Mouse (Mus musculus) spleen, postnatal 10 days (tissue): ENCODE results near the gene Togaram2.

ENCODE experiments used
- DNase-seq, 2 experiments: peaks; one replicate each; pipeline ENCODE4 v3.0.0; 2021 to 2022; ENCODE audit warnings: low spot score in 2 of 2

The Togaram2 gene

GRCm38 (mm10) chr17:71682379-71682778 lies 9.3 kb downstream of the Togaram2 start:
- no peak for DNase-seq

DNA sequence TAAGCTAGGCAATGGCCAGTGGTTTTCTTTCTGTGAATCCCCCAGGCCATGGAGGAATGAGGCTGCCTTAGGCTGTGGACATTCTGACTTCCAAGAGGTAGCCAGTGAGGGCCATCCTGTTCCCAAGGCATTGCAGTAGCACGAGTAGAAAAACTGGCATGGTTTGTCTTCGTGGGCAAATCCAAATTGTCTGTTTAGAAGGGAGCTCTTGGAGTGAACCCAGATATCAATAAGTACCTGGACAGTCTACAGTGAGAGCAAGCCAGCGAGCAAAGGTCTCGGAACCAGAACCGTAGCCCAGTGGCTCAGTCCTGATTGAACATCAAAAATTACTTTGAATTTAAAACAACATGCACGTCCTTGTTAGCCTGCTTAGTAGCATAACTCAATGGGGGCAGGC lies 10.2 kb downstream of the Togaram2 start:
- no peak for DNase-seq

DNA sequence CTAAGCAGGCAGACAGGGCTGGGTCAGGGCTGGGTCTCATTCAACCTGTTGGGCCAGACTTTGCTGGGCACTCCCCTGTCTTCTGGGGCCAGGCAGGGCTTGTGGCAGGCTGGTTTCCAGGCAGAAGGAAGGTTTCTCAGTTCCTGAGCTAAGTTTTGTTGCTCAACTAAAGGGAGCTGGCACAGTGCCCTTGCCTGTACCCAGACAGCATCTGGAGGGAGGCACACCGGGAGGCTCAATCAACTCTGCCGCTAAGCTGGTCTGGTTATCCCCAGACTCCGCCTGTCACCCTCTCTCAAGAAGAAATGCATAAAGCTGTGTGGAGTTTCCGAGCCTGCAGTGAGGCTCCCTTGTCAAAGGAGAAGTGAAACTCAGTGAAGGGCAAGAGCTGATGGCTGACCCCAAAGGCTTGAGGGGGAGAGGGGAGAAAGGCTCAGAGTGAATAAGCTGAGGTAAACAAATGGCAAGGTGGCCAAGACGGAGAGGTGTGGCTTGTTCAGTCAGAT lies 11.1 kb downstream of the Togaram2 start:
- peak; percentile 10 to 35 for DNase-seq

DNA sequence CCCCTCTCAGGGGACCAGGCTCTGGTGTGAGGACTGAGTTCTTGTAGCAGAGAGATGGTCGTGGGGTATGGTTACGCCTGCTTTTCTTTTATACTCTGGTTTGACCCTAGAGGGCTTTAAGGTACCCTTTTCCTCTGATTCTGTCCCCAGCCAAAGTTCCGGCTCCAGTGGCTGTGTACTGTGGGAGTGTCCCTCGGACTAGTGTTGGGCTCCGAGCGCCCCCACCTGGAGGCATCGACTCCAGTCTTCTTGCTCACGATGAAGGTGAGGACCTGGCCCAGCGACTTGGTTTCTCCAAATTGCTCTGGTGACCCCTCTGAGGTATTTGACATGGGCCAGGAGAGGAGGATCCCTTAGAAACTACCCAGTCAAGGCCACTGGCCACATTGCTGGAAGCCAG lies 14.4 kb downstream of the Togaram2 start:
- DNase-seq: no peak

- no peak for DNase-seq
These were observed 16.8 kb downstream of the Togaram2 start for GRCm38 (mm10) chr17:71689903-71690302.

GRCm38 (mm10) chr17:71691361-71691875 lies 18.4 kb downstream of the Togaram2 start:
- DNase-seq: no peak

DNA sequence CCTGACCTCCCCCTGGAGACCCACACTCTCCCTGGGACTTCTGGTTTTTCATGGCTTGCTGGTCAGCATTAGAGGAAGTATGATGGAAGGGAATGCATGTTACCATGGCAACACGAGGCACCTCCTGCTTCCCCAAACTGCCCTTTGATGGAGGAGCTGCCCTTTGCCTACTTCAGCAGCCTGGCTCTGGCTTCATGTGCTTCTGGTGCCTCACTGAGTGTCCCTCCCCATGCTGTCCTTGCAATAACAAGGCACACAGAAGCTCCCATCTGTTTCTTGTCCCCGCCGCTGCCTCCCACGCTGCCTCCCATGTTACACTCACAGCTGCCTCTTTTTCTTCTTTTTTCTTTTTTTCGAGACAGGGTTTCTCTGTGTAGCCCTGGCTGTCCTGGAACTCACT lies 20.3 kb downstream of the Togaram2 start:
- no peak for DNase-seq

GRCm38 (mm10) chr17:71693780-71694179 lies 20.7 kb downstream of the Togaram2 start:
- DNase-seq: peak; percentile 11 to 43

DNA sequence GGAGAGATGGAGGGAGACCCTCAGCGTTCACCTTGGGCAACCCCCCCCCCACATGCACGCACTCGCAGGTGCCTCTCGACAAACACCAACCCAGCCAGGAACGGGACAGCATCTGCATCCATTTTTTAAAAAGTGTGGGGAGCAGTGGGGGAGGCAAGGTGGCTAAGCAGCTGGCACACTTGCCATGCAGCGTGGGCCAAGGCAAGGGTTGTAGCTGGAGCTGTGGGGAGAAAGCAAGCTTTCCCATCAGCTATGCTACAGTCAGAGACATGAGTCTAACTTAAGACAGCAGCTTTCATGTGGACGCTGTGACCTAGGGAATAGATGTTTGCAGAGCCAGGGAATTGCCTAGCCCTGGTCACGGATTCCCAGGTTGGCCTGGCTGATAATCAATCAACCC lies 22.1 kb downstream of the Togaram2 start:
- DNase-seq: no peak

GRCm38 (mm10) chr17:71695716-71696315 lies 22.8 kb downstream of the Togaram2 start:
- no peak for DNase-seq

DNA sequence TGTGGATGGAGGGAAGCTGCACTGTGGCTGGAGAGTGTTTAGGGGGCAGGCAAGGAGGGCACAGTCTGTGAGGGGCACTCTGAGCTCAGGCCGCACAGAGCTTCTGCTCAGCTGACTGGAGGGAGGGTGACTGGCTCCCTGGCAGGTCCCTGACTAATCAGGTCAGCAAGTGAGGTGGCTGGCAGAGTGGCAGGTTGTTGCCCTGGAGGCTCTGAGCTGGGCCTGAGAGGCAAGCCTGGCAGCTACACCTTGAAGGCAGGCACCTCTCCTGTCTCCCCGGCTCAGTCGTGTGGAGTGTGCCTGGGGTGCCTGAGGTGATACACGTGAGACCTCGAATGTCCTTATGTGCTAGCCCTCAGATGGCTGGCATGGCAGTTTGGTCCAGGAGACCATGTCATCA lies 23.3 kb downstream of the Togaram2 start:
- no peak for DNase-seq

DNA sequence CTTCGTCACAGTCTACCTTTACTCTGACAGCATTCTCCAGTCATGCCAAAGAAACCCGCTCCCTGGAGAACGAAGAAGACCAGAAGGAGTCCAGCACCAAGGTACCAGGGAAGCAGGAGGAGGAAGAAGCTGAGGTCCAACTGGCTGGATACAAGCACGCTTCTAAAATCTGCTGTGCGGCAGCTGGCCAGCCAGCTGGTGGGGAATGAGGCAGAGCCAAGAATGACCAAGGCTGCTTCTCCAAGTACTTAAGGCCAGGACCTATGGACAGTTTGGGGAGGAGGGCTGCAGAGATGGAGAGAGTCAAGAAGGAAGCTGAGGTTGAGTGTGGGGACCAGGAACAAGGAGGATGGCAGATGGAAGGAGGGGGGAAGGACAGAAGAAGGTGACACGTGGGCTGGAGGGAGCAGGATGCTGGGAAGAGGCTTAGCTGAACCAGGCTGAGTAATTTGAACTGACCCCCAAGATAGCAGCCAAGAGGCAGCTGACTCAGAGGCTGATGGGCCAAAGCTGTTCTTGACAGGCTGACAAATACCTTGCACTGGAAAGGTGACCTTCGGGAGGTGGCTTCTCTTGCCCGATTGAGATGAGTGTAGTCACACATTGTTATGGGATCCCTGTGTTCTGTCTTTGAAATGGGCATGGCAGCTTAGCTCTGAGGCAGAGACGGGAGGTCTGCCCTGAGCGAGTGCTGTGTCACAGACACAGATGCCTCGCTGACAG lies 25.0 kb downstream of the Togaram2 start:
- no peak for DNase-seq

DNA sequence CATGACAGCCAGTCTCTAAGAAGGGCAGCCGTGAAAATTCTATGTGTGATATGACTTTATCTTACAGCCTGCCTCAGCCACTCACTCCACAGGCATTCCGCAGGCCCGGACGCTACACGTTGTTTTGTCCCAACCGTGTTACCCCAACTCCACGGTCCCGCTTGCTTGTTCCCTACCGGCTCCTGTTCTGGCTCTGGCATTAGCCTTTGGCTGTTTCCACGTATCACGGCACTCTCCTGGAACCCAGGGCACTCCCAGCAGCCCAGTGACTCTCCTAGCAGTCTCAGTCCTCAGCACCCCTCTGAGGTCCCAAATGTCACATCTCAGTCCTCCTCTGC lies 25.5 kb downstream of the Togaram2 start:
- no peak for DNase-seq

DNA sequence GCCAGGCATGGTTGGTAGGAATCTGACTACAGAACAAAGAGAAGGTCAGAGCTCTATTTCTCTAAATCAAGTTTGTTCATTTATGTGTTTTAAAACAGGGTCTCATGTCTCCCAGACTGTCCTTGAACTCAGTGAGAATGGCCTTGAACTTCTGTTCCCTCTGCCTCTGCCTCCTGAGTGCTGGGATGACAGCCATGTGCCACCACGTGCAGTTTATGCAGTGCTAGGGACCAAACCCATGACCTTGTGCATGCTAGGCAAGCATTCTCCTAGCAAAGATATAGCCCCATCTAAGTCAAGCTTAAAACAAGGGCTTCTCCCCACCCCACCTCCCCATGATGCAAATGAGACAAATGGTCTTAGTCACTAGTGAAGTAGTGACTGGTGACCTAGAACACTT lies 32.1 kb downstream of the Togaram2 start:
- DNase-seq: no peak

GRCm38 (mm10) chr17:71705550-71706480 lies 32.8 kb downstream of the Togaram2 start:
- DNase-seq: no peak

DNA sequence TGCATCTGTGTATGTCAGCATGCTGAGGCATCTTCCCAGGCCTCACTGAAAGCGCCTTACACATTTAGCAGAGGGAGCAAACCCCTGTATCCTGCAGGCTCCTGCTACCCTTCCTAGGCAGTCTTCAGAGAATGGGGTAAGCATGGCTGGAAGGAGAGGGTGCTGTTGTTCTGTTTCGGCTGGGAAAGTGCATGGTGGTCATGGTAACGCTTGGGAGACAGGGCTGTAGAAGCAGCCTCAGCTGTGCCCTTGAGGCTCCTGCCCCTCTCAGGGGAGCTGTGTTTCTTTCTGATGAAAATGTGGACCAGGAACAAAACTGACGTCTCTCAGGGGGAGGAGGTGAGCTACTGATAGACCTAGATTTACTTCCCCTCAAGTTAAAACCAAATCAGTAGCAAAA lies 34.7 kb downstream of the Togaram2 start:
- no peak for DNase-seq

DNA sequence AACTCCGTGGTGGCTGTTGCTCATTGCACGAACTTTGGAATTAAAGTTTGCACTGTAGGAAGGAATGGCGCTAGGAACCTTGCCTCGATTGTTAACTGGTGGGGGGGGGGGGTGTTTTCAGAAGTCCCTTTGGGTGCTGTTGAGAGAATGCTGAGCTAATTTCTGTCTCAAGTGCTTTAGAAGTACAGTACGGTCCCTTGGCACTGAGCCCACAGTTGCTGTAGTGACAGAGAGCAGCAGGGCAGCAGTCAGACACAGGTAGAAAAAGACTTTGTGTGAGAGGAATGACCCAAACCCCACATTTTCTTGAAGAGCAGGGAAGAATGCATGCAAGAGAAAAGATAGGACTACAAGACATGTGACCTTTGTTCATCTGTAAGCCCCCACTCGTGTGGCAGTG lies 39.2 kb downstream of the Togaram2 start:
- DNase-seq: no peak

GRCm38 (mm10) chr17:71715034-71715433 lies 42.0 kb downstream of the Togaram2 start:
- DNase-seq: no peak

- DNase-seq: no peak
These were observed 45.0 kb downstream of the Togaram2 start for GRCm38 (mm10) chr17:71717881-71718625.

DNA sequence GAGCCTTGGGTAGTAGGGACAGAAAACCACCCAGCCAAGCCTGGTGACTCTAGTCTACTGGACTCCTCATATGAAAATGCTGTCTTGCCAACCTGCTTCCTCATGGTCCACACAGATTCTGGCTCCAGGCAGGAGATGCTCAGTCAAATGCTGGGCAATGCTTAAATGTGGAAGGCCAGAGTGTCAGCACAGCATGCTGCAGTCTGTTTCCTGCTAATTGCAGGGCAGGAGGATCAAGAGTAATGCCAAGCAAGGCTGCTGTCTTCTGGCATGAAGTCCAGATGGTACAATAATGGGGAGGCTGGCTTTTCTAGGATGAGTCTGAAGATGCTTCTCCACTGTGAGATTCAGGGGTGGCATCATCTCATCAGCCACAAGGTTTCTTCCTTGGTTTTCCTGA lies 47.4 kb downstream of the Togaram2 start:
- DNase-seq: no peak

- DNase-seq: no peak
These were observed 48.0 kb downstream of the Togaram2 start for GRCm38 (mm10) chr17:71721019-71721418.

GRCm38 (mm10) chr17:71730655-71731054 lies 57.6 kb downstream of the Togaram2 start:
- no peak for DNase-seq
